Mouse (Mus musculus) stomach, embryonic 16.5 days (tissue): ENCODE results near the gene Nckap5l. TPM values are rescaled to one million over a fixed set of nuclear protein-coding genes. Genes with fewer than 3 reads are reported as not detected.
A peak's percentile ranks its signal among the peaks of the same experiment; 100 is the strongest.

Experiments used
- ATAC-seq: fragments of 200-750 bp; cut with Nextera tagmentation; 2 replicates; pipeline ENCODE4 v1.8.0; 2017; ENCODE audit warnings: moderate number of reproducible peaks, moderate TSS enrichment; ENCODE audit not compliant: insufficient read depth, low FRiP score
- H3K27ac ChIP-seq: fragments of 300-500 bp; sonication (generic); 2 replicates; pipeline ENCODE4 v1.5.1; 2014; ENCODE audit warnings: low read length
- H3K27me3 ChIP-seq: fragments of 300-500 bp; sonication (generic); 2 replicates; pipeline ENCODE4 v1.6.1; 2014; ENCODE audit warnings: low read length, control low read depth, mixed read lengths; ENCODE audit not compliant: control insufficient read depth, insufficient read depth
- H3K36me3 ChIP-seq: fragments of 300-500 bp; sonication (generic); 2 replicates; pipeline ENCODE4 v1.6.1; 2014; ENCODE audit warnings: low read length; ENCODE audit not compliant: control insufficient read depth, insufficient read depth
- H3K4me1 ChIP-seq: fragments of 300-500 bp; sonication (generic); 2 replicates; pipeline ENCODE4 v1.6.1; 2014; ENCODE audit warnings: low read length, control low read depth, mixed read lengths; ENCODE audit not compliant: control insufficient read depth, insufficient read depth
- H3K4me2 ChIP-seq: fragments of 300-500 bp; sonication (generic); 2 replicates; pipeline ENCODE4 v1.6.1; 2014; ENCODE audit warnings: low read depth, low read length, mixed read lengths
- H3K4me3 ChIP-seq: fragments of 300-500 bp; sonication (generic); replicated peaks from 2 replicates; pipeline ENCODE4 v1.5.1; 2014; ENCODE audit warnings: mild to moderate bottlenecking, low read length
- H3K9ac ChIP-seq: fragments of 300-500 bp; sonication (generic); 2 replicates; pipeline ENCODE4 v1.6.1; 2014; ENCODE audit warnings: low read length
- H3K9me3 ChIP-seq: fragments of 300-500 bp; sonication (generic); replicated peaks from 2 replicates; pipeline ENCODE4 v1.6.1; 2016; ENCODE audit warnings: low read length, control low read depth; ENCODE audit not compliant: control insufficient read depth
- WGBS: fragments of 180-500 bp; shearing (Covaris S2); extraction: QIAGEN DNeasy Blood & Tissue Kit; methylation state at CpG from one replicate; pipeline ENCODE4 v1.1.7; 2014; 5-methylcytosine and 5-hydroxymethylcytosine counted together
- polyA plus RNA-seq: library from polyadenylated mRNA; unstranded; fragments of >200 nt; fragmentation: Nextera tagmentation; extraction: Ambion mirVana; gene quantifications from 2 replicates; pipeline ENCODE4 v1.2.1, GENCODE M21; 2015

Gene Nckap5l
- polyA plus RNA-seq, 1 experiment from 2014 or later = 4.6 TPM

GRCm38 (mm10) chr15:99396875-99397274, 60.7 kb downstream of the Nckap5l start:
- WGBS = 53% methylated on average over 4 of the region's 4 CpGs
- Histone ChIP-seq H3K36me3 (no peaks in the 10 kb centered on the region), H3K4me3 (no peak overlapping the region), H3K4me2 (peak overlapping the region; percentile 86), H3K9me3 (no peaks in the 10 kb centered on the region), H3K27ac (peak overlapping the region; percentile 37; the same call in 1 of the 2 replicates), H3K4me1 (peaks cover 49% of the 10 kb centered on the region), H3K9ac (no peak overlapping the region), H3K27me3 (no peaks in the 10 kb centered on the region)
- no peak for ATAC-seq

- H3K9me3 ChIP-seq = no peaks in the 10 kb centered on the region
- no peaks in the 10 kb centered on the region for H3K36me3 ChIP-seq
- peaks cover 49% of the 10 kb centered on the region for H3K4me1 ChIP-seq
- no peak overlapping the region for H3K9ac ChIP-seq
- H3K27me3 ChIP-seq = no peaks in the 10 kb centered on the region
- 42% methylated on average over 1 of the region's 1 CpGs for WGBS
- H3K4me3 ChIP-seq = no peak overlapping the region
- no peak for ATAC-seq
- H3K27ac ChIP-seq = peak overlapping the region; percentile 37; the same call in 1 of the 2 replicates
- H3K4me2 ChIP-seq = peak overlapping the region; percentile 86
Measured at GRCm38 (mm10) chr15:99396462-99396861, 61.1 kb downstream of the Nckap5l start.

- 2% methylated on average over 24 of the region's 24 CpGs for WGBS
- H3K27ac ChIP-seq = peak overlapping the region; percentile 95
- H3K9me3 ChIP-seq = no peaks in the 10 kb centered on the region
- H3K4me3 ChIP-seq = peak overlapping the region; percentile 89
- peaks cover 36% of the 10 kb centered on the region for H3K4me1 ChIP-seq
- peak overlapping the region; percentile 93 for H3K9ac ChIP-seq
- H3K4me2 ChIP-seq = peak overlapping the region; percentile 86
- ATAC-seq = peak; percentile 30; the same call in 1 of the 2 replicates
- H3K36me3 ChIP-seq = no peaks in the 10 kb centered on the region
- H3K27me3 ChIP-seq = no peaks in the 10 kb centered on the region
Measured at GRCm38 (mm10) chr15:99393386-99394252, 63.9 kb downstream of the Nckap5l start.

- WGBS = under 1% methylated on average over 51 of the region's 51 CpGs
- peak within 1 kb of the TSS; percentile 89 for H3K4me3 ChIP-seq
- H3K4me1 ChIP-seq = peaks cover 32% of the 10 kb centered on the region
- H3K27ac ChIP-seq = peak within 1 kb of the TSS; percentile 95
- ATAC-seq = peak; percentile 99
- H3K36me3 ChIP-seq = no peaks in the 10 kb centered on the region
- peak within 1 kb of the TSS; percentile 86 for H3K4me2 ChIP-seq
- H3K27me3 ChIP-seq = no peaks in the 10 kb centered on the region
- H3K9me3 ChIP-seq = no peaks in the 10 kb centered on the region
- peak within 1 kb of the TSS; percentile 93 for H3K9ac ChIP-seq
Measured at GRCm38 (mm10) chr15:99392486-99393385, 64.8 kb downstream of the Nckap5l start, which contains the start of gene Tmbim6. TSS of gene Tmbim6 (plus strand) at chr15:99392882.

GRCm38 (mm10) chr15:99391975-99392374, 65.6 kb downstream of the Nckap5l start:
- Histone ChIP-seq H3K27me3 (no peaks in the 10 kb centered on the region), H3K4me1 (peaks cover 30% of the 10 kb centered on the region), H3K4me2 (peak overlapping the region; percentile 85), H3K9ac (peak overlapping the region; percentile 66), H3K27ac (peak overlapping the region; percentile 51; the same call in 1 of the 2 replicates), H3K4me3 (peak overlapping the region; percentile 89), H3K9me3 (no peaks in the 10 kb centered on the region), H3K36me3 (no peaks in the 10 kb centered on the region)
- no peak for ATAC-seq
- WGBS = 75% methylated on average over 6 of the region's 6 CpGs

GRCm38 (mm10) chr15:99390472-99391401, 66.8 kb downstream of the Nckap5l start:
- ATAC-seq = no peak
- no peaks in the 10 kb centered on the region for H3K9me3 ChIP-seq
- no peak overlapping the region for H3K27ac ChIP-seq
- H3K4me2 ChIP-seq = no peak overlapping the region
- H3K4me1 ChIP-seq = peaks cover 17% of the 10 kb centered on the region
- H3K27me3 ChIP-seq = no peaks in the 10 kb centered on the region
- no peak overlapping the region for H3K9ac ChIP-seq
- H3K4me3 ChIP-seq = no peak overlapping the region
- 48% methylated on average over 7 of the region's 7 CpGs for WGBS
- no peaks in the 10 kb centered on the region for H3K36me3 ChIP-seq

GRCm38 (mm10) chr15:99387976-99388375, 69.6 kb downstream of the Nckap5l start:
- Histone ChIP-seq H3K36me3 (no peaks in the 10 kb centered on the region), H3K4me3 (no peak overlapping the region), H3K27ac (no peak overlapping the region), H3K9me3 (no peaks in the 10 kb centered on the region), H3K27me3 (no peaks in the 10 kb centered on the region), H3K9ac (no peak overlapping the region), H3K4me1 (peaks cover 4% of the 10 kb centered on the region; the same call in 1 of the 2 replicates), H3K4me2 (no peak overlapping the region)
- WGBS = 66% methylated on average over 4 of the region's 4 CpGs
- no peak for ATAC-seq

- no peak for ATAC-seq
- Histone ChIP-seq H3K9ac (no peak overlapping the region), H3K4me2 (no peak overlapping the region), H3K4me1 (no peaks in the 10 kb centered on the region), H3K27ac (no peak overlapping the region), H3K4me3 (no peak overlapping the region), H3K27me3 (no peaks in the 10 kb centered on the region), H3K36me3 (no peaks in the 10 kb centered on the region), H3K9me3 (no peaks in the 10 kb centered on the region)
- WGBS = 69% methylated on average over 3 of the region's 3 CpGs
Measured at GRCm38 (mm10) chr15:99386796-99387195, 70.8 kb downstream of the Nckap5l start.
